Mouse (Mus musculus) midbrain, embryonic 12.5 days (tissue): ENCODE data around the gene Vamp8. TPM values are rescaled to one million over a fixed set of nuclear protein-coding genes. Genes with fewer than 3 reads are reported as not detected.
A peak's percentile ranks its signal among the peaks of the same experiment; 100 is the strongest.

ENCODE experiments used
- ATAC-seq: fragments of 200-750 bp; cut with Nextera tagmentation; 2 replicates; pipeline ENCODE4 v1.8.0; 2017; ENCODE audit warnings: low read depth, moderate TSS enrichment, moderate library complexity; ENCODE audit not compliant: low FRiP score
- H3K27ac ChIP-seq: fragments of 300-500 bp; sonication (generic); replicated peaks from 2 replicates; pipeline ENCODE4 v1.5.1; 2016; ENCODE audit warnings: mild to moderate bottlenecking
- H3K27me3 ChIP-seq: fragments of 300-500 bp; sonication (generic); 2 replicates; pipeline ENCODE4 v1.6.1; 2016; ENCODE audit warnings: mild to moderate bottlenecking
- H3K36me3 ChIP-seq: fragments of 300-500 bp; sonication (generic); 2 replicates; pipeline ENCODE4 v1.6.1; 2016
- H3K4me1 ChIP-seq: fragments of 300-500 bp; sonication (generic); 2 replicates; pipeline ENCODE4 v1.6.1; 2016
- H3K4me2 ChIP-seq: fragments of 300-500 bp; sonication (generic); replicated peaks from 2 replicates; pipeline ENCODE4 v1.6.1; 2016; ENCODE audit warnings: mild to moderate bottlenecking, moderate library complexity
- H3K4me3 ChIP-seq: fragments of 300-500 bp; sonication (generic); 2 replicates; pipeline ENCODE4 v1.5.1; 2016; ENCODE audit warnings: mild to moderate bottlenecking
- H3K9ac ChIP-seq: fragments of 300-500 bp; sonication (generic); replicated peaks from 2 replicates; pipeline ENCODE4 v1.6.1; 2016; ENCODE audit warnings: mild to moderate bottlenecking, moderate library complexity
- H3K9me3 ChIP-seq: fragments of 300-500 bp; sonication (generic); 2 replicates; pipeline ENCODE4 v1.6.1; 2016; ENCODE audit warnings: mild to moderate bottlenecking
- WGBS: fragments of 180-500 bp; shearing (Covaris S2); methylation state at CpG from one replicate; pipeline ENCODE4 v1.1.7; 2016; 5-methylcytosine and 5-hydroxymethylcytosine counted together
- polyA plus RNA-seq: library from polyadenylated mRNA; unstranded; fragments of >200 nt; fragmentation: Nextera tagmentation; extraction: Ambion mirVana; gene quantifications from 2 replicates; pipeline ENCODE4 v1.2.1, GENCODE M21; 2016

Vamp8 gene
- polyA plus RNA-seq, 1 experiment from 2014 or later, result 33.6 TPM

DNA sequence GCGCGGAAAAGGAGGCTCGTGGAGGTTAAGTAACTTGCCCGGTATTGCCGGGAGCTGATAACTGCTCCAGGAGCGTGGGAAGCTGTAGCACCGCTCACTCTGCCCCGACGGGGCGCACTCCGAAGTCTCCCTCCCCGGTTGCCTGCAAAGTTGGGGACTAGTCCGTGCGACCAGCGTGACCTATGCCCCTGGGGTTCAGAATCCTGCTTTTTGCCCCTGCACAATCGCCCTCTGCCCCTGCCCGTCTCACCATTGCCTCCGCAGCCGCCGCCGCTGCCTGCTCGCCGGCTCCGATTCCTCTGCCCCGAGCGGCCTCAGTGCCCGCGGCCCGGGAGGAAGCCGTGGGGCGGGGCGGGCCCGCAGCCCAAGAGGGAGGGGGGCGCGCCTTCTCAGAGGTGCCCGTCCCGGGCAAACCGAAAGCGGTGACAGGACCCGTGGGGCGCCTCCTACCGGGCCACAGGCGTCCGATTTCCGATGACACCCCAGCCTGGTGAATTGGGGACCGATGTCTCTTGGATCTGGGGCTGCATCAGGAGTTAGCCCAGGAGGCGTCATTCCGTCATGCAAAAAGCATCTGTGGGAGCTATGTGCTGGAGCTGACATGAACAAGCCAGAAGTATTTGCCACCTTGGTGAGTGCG is 10.3 kb downstream of the Vamp8 start, which contains the start of gene Vamp5:
Gene Vamp5, minus strand, starts transcription at position 338 of the 640 bp plus-strand sequence.
- Histone ChIP-seq H3K36me3 (no peaks in the 10 kb centered on the region), H3K4me1 (peaks cover 6% of the 10 kb centered on the region; the same call in 1 of the 2 replicates), H3K27me3 (peaks cover 38% of the 10 kb centered on the region), H3K27ac (no peak within 1 kb of the TSS), H3K9me3 (no peaks in the 10 kb centered on the region), H3K9ac (peak within 1 kb of the TSS; percentile 47; the same call in 1 of the 2 replicates), H3K4me2 (peak within 1 kb of the TSS; percentile 60), H3K4me3 (peak within 1 kb of the TSS; percentile 45)
- WGBS, result 3% methylated on average over 49 of the region's 49 CpGs
- ATAC-seq, result peak; percentile 71

DNA sequence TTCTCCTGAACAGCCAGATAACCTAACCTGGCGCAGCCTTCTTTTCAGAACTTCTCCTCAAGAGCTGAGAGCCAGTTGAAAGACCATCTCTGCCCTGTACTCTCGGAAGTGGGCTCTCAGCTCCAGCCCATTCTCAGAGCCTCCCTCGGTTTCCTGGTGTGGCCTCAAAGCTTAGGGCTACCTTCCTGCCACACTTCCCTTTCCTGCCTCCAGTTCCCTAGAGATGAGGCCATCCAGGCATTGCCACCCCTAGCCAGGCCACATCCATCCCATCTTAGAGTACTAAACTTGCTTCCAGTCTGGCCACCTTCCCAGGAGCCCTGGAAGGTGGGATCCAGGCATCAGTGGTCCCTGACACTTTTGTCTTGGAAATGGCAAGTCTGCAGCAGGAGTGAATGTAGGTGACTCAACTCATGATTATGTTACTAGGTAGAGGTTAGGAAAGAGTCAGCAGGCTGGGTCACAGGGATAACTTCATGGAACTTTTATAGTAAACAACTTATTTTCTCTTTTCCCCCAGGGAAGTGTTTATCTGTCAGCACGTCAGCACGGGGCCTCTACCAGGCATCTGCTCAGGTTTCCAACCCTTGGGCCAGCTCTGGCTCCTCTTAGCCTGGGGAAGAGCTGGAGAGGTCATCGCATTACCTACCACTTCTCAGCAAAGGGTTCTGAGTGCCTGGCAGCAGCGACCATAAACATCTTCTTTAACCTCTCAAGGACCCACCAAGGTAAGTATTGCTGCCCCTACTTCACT is 10.9 kb downstream of the Vamp8 start:
- no peaks in the 10 kb centered on the region for H3K36me3 ChIP-seq
- WGBS, result 49% methylated on average over 7 of the region's 7 CpGs
- H3K4me1 ChIP-seq, result peaks cover 6% of the 10 kb centered on the region; the same call in 1 of the 2 replicates
- peak overlapping the region; percentile 45 for H3K4me3 ChIP-seq
- no peak overlapping the region for H3K27ac ChIP-seq
- no peaks in the 10 kb centered on the region for H3K9me3 ChIP-seq
- peaks cover 38% of the 10 kb centered on the region for H3K27me3 ChIP-seq
- H3K4me2 ChIP-seq, result peak overlapping the region; percentile 60
- ATAC-seq, result no peak
- peak overlapping the region; percentile 47; the same call in 1 of the 2 replicates for H3K9ac ChIP-seq

DNA sequence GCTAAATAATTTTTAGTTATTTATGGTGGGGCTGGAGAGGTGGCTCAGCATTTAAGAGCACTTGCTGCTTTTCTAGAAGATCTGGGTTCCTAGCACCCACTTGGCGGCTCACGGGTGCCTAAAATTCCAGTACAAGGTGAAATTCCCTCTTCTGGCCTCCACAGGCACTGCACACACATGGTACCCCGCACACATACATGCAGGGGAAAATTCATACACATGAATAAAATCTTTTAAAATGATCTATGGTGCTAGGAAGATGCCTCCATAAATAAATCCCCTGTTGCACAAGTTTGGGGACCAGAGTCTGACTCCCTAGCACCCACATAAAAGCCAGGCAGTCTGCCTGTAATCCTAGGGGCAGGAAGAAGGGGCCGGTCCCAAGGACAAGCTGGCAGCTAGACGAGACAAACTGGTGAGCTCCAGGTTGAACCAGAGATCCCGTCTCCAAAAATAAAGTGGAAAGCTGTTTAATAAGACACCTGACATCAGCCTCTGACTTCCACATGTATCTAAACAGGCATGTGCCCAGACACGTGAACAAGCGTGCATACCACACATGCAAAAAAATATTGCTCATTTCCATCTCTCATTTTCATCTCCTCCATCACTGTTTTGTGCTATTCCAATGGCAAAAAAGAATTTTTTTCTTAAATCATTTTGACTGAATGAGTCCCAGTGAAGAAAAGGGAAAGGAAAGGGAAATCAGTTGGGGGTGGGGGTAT is 11.8 kb downstream of the Vamp8 start:
- 86% methylated on average over 8 of the region's 8 CpGs for WGBS
- Histone ChIP-seq H3K27me3 (peaks cover 38% of the 10 kb centered on the region), H3K4me2 (no peak overlapping the region), H3K9me3 (no peaks in the 10 kb centered on the region), H3K9ac (no peak overlapping the region), H3K36me3 (no peaks in the 10 kb centered on the region), H3K4me1 (peaks cover 6% of the 10 kb centered on the region; the same call in 1 of the 2 replicates), H3K4me3 (no peak overlapping the region), H3K27ac (no peak overlapping the region)
- no peak for ATAC-seq

DNA sequence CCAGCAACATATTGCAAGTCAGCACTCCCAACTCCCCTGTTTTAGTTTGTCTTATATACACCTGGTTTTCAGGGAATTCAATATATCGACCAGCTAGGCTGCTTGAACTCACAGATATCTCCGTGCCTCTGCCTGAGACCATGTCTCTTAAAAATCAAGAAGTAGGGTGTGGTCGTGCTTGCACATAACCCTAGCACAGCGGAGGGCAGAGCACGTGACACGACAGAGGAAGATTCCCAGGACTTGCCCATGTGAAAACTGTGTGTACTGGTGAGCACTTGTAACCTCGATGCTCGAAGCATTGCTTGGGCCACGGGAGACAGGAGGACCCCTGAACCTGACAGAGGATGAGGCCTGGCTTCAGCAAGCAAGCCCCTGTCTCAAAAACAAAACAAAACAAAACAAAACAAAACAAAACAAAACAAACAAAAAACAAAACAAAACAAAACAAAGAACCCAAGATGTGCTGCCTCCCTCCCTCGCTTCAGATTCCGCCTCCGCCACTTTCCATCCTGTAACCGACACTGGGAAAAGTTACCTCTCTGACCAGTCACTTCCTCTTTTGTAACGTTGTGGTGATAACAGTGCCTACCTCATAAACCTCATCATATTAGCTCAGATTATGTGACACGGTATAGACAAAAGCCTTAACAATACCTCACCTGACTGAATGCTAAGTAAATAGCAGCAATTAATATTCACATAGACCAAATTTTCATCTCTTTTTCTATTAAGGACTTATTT is 15.5 kb downstream of the Vamp8 start:
- no peak overlapping the region for H3K4me3 ChIP-seq
- 84% methylated on average over 15 of the region's 15 CpGs for WGBS
- H3K9me3 ChIP-seq, result no peaks in the 10 kb centered on the region
- H3K36me3 ChIP-seq, result no peaks in the 10 kb centered on the region
- H3K4me2 ChIP-seq, result no peak overlapping the region
- no peak overlapping the region for H3K9ac ChIP-seq
- peaks cover 22% of the 10 kb centered on the region for H3K27me3 ChIP-seq
- ATAC-seq, result no peak
- H3K27ac ChIP-seq, result no peak overlapping the region
- H3K4me1 ChIP-seq, result peaks cover 2% of the 10 kb centered on the region; the same call in 1 of the 2 replicates

DNA sequence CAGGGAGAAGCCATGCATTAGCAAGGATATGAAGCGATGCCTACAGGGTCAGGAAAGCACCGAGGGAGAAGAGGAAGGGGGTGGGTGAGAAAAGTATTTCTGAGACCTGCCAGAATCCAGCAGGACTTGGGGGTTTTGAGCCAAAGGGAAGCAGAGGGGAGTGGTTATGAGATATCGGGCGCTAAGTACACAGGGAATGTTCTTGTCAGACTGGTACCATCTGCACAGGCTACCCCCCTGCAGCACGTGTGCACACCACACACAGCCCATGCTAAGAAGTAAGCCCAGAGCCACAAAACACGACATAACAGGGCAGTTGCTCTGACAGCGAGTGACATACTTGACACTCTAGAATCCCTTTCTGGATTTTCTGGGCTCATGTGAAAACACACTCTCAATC is 16.3 kb downstream of the Vamp8 start:
- 80% methylated on average over 7 of the region's 7 CpGs for WGBS

GRCm38 (mm10) chr6:72373184-72373583 is 17.3 kb downstream of the Vamp8 start:
- no peak for ATAC-seq
- no peaks in the 10 kb centered on the region for H3K9me3 ChIP-seq
- no peak overlapping the region for H3K4me2 ChIP-seq
- H3K9ac ChIP-seq, result no peak overlapping the region
- no peak overlapping the region for H3K27ac ChIP-seq
- no peak overlapping the region for H3K4me3 ChIP-seq
- WGBS, result 84% methylated on average over 4 of the region's 4 CpGs
- H3K4me1 ChIP-seq, result no peaks in the 10 kb centered on the region
- H3K27me3 ChIP-seq, result peaks cover 5% of the 10 kb centered on the region; the same call in 1 of the 2 replicates
- no peaks in the 10 kb centered on the region for H3K36me3 ChIP-seq

More for the DNA sequence above, 16.3 kb downstream of the Vamp8 start:
- Histone ChIP-seq H3K9ac (no peak overlapping the region), H3K4me2 (no peak overlapping the region), H3K9me3 (no peaks in the 10 kb centered on the region), H3K27me3 (peaks cover 14% of the 10 kb centered on the region), H3K36me3 (no peaks in the 10 kb centered on the region), H3K4me1 (no peaks in the 10 kb centered on the region), H3K4me3 (no peak overlapping the region), H3K27ac (no peak overlapping the region)
- no peak for ATAC-seq

DNA sequence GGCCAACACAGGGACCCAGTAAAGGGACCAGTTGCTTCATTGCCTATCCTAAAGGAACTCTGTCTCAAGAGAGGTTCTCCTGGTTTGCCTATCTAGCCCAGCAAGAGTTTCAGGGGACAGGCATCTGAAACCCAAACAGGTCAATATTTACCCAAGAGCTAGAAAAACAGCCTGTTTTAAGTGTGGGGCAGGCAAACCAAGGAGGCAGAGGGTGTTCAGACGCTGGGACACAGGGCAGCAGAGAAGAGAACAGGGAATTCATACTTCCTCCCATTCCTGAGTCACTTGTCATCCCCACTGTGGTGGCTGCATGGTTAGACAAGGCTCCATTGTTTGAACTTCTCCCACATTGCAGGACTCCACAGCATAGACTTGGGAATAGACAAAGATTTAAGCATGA is 18.9 kb downstream of the Vamp8 start:
- 52% methylated on average over 1 of the region's 1 CpGs for WGBS
- Histone ChIP-seq H3K36me3 (no peaks in the 10 kb centered on the region), H3K9me3 (no peaks in the 10 kb centered on the region), H3K27me3 (no peaks in the 10 kb centered on the region), H3K4me1 (no peaks in the 10 kb centered on the region), H3K4me2 (no peak overlapping the region), H3K9ac (no peak overlapping the region), H3K27ac (no peak overlapping the region), H3K4me3 (no peak overlapping the region)
- ATAC-seq, result no peak

GRCm38 (mm10) chr6:72371147-72371546 is 19.4 kb downstream of the Vamp8 start:
- Histone ChIP-seq H3K27me3 (no peaks in the 10 kb centered on the region; the same call in 1 of the 2 replicates), H3K4me2 (no peak overlapping the region), H3K36me3 (no peaks in the 10 kb centered on the region), H3K9ac (no peak overlapping the region), H3K27ac (no peak overlapping the region), H3K4me1 (no peaks in the 10 kb centered on the region), H3K4me3 (no peak overlapping the region), H3K9me3 (no peaks in the 10 kb centered on the region)
- no peak for ATAC-seq
- WGBS, result 41% methylated on average over 5 of the region's 5 CpGs

- H3K4me3 ChIP-seq, result no peak overlapping the region
- no peaks in the 10 kb centered on the region for H3K36me3 ChIP-seq
- H3K27me3 ChIP-seq, result no peaks in the 10 kb centered on the region; the same call in 1 of the 2 replicates
- no peak for ATAC-seq
- no peaks in the 10 kb centered on the region for H3K4me1 ChIP-seq
- H3K27ac ChIP-seq, result no peak overlapping the region
- 86% methylated on average over 12 of the region's 12 CpGs for WGBS
- no peak overlapping the region for H3K9ac ChIP-seq
- no peak overlapping the region for H3K4me2 ChIP-seq
- no peaks in the 10 kb centered on the region for H3K9me3 ChIP-seq
Measured at GRCm38 (mm10) chr6:72370091-72370490, 20.4 kb downstream of the Vamp8 start.

DNA sequence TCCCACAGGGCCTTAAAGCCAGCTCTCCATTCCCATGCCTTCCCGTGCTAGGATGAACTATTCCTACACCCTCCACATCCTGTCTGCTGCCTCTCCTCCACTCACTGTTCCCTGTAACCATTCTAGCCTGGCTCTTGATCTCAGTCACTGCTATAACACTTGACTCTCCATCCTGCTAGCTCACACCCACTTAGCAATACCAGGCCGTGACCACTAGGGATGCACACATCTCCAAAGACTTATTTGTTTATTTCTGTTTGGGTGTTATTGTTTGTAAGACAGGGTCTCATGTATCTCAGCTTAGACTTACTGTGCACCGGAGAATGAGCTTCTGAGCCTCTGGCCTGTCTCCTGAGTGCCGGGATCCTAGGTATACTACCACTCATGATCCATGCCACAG is 20.9 kb downstream of the Vamp8 start:
- no peak overlapping the region for H3K4me2 ChIP-seq
- 83% methylated on average over 4 of the region's 4 CpGs for WGBS
- ATAC-seq, result no peak

DNA sequence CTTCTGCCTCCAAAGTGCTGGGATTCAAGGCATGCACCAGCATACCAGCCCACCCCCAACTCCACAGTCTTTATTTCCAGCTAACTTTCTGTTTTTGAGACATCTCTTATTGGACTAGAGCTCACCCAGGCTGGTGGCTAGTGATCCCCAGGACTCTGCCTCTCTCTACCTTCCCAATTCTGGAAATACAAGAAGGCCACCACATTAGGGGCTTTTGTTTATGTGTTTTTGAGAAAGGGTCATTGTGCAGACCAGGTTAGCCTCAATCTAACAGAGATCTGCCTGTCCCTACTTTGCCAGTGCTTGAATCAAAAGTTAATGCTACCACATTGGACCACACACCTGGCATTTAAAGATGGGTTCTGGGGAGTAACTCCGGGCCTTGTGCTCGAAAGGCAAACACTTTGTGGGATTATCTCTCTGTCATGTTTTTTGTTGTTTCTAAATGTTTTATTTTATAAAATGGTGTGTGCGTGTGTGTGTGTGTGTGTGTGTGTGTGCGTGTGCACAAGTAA is 23.0 kb downstream of the Vamp8 start:
- H3K27me3 ChIP-seq, result peaks cover 3% of the 10 kb centered on the region
- no peak for ATAC-seq
- H3K4me2 ChIP-seq, result no peak overlapping the region
- no peak overlapping the region for H3K9ac ChIP-seq
- H3K4me1 ChIP-seq, result no peaks in the 10 kb centered on the region; the same call in 1 of the 2 replicates
- H3K36me3 ChIP-seq, result no peaks in the 10 kb centered on the region
- 70% methylated on average over 4 of the region's 4 CpGs for WGBS
- no peak overlapping the region for H3K4me3 ChIP-seq
- H3K27ac ChIP-seq, result no peak overlapping the region
- no peaks in the 10 kb centered on the region for H3K9me3 ChIP-seq

More for the DNA sequence above, 20.9 kb downstream of the Vamp8 start:
- Histone ChIP-seq H3K4me3 (no peak overlapping the region), H3K27me3 (peaks cover 3% of the 10 kb centered on the region), H3K9ac (no peak overlapping the region), H3K27ac (no peak overlapping the region), H3K36me3 (no peaks in the 10 kb centered on the region), H3K9me3 (no peaks in the 10 kb centered on the region), H3K4me1 (no peaks in the 10 kb centered on the region)
